ENCODE assay signal across 24 mouse cellular contexts in genomic region chr1:37727186-37727585, GRCm38 (mm10). TPM values are rescaled to one million over a fixed set of nuclear protein-coding genes. Genes with fewer than 3 reads are reported as not detected.
A peak's percentile ranks its signal among the peaks of the same experiment; 100 is the strongest.
DNase-seq lines count a peak whose midpoint lies in the region; ATAC-seq and TF ChIP-seq lines count a peak whose summit lies in the region.
"Had no signal": no experiment of that assay in that cellular context is flagged by ENCODE, and none has a peak within 500 bp of the region (broad histone marks: within the 10 kb centered on the region; RNA-seq: fewer than 3 reads in every experiment).

No protein-coding gene starts in this region.

- dilution Hi-C loops in CH12.LX (cut with MboI; ENCODE audit: extremely low pct_ligation_motif_present, extremely low pct_unique_long_range_greater_than_20kb, low sequenced_read_pairs) = no loop called here

- ATAC-seq in frontal cortex, adult (ENCODE audit: low TSS enrichment) = peak; percentile 32; the same call in 1 of the 2 replicates
- ATAC-seq in granulocyte monocyte progenitor cell, adult 5-6 weeks (replicated peaks; ENCODE audit: poor library complexity, severe bottlenecking) = peak; percentile 20; the same call in 1 of the 2 replicates
- ATAC-seq: hindbrain, embryonic 16.5 days; Patski had no signal

- no peak overlapping the region for H3K9ac ChIP-seq in CH12.LX (ENCODE audit: insufficient read depth, low read depth)
- H3K9ac ChIP-seq: embryonic facial prominence, embryonic 12.5 days; forebrain, embryonic 12.5 days; hindbrain, embryonic 12.5 days had no signal

- H3K27ac ChIP-seq in left cerebral cortex, adult 2 months = peak overlapping the region; percentile 91
- no peak overlapping the region for H3K27ac ChIP-seq in CH12.LX (ENCODE audit: insufficient read depth, low read depth)
- H3K27ac ChIP-seq: embryonic facial prominence, embryonic 12.5 days; forebrain, embryonic 12.5 days; heart, embryonic 10.5 days; hindbrain, embryonic 12.5 days had no signal

- TF ChIP-seq EP300 in CH12.LX (IDR thresholded peaks at IDR 0.05; ENCODE audit: low read length) = no peak

- no peak overlapping the region for H3K4me2 ChIP-seq in CH12.LX (ENCODE audit: insufficient read depth, low read depth, poor library complexity, severe bottlenecking)
- H3K4me2 ChIP-seq: embryonic facial prominence, embryonic 12.5 days; forebrain, embryonic 12.5 days; hindbrain, embryonic 12.5 days had no signal

- in situ Hi-C loops in CH12.LX (cut with MboI; ENCODE audit: low pct_ligation_motif_present, low pct_unique_long_range_greater_than_20kb, low sequenced_read_pairs) = no loop called here

- no peak for TF ChIP-seq POLR2A in CH12.LX (IDR thresholded peaks at IDR 0.05; ENCODE audit: low read depth, low read length)

- no peak for TF ChIP-seq CTCF in left cerebral cortex, adult 2 months (IDR thresholded peaks at IDR 0.05)
- TF ChIP-seq CTCF in CH12.LX (conservative IDR thresholded peaks at IDR 0.05 in 1 of 2, IDR thresholded peaks at IDR 0.05 in 1 of 2; ENCODE audit: low read depth in 2 of 2, low read length in 2 of 2) = no peak

- H3K9me3 ChIP-seq in CH12.LX (replicated peaks; ENCODE audit: low read length) = no peaks in the 10 kb centered on the region
- H3K9me3 ChIP-seq: embryonic facial prominence, embryonic 12.5 days; forebrain, embryonic 12.5 days; heart, embryonic 10.5 days; hindbrain, embryonic 12.5 days had no signal

- no peaks in the 10 kb centered on the region for H3K79me2 ChIP-seq in CH12.LX (replicated peaks; ENCODE audit: control insufficient read depth, extremely low read depth, insufficient read depth, poor library complexity, severe bottlenecking)

- no peak for TF ChIP-seq RAD21 in CH12.LX (IDR thresholded peaks at IDR 0.05; ENCODE audit: low read depth, low read length)

- intact Hi-C loops in left cerebral cortex, adult 2 months (cut with DNase I) = loop anchor here (2.0 kb wide), 1 partner anchor 138 kb away; no protein-coding TSS in a partner anchor

- no peaks in the 10 kb centered on the region for H3K4me1 ChIP-seq in CH12.LX (ENCODE audit: control insufficient read depth in 1 of 2, insufficient read depth in 2 of 2)
- H3K4me1 ChIP-seq: embryonic facial prominence, embryonic 12.5 days; forebrain, embryonic 12.5 days; heart, embryonic 10.5 days; hindbrain, embryonic 12.5 days had no signal

- no peak overlapping the region for H3K4me3 ChIP-seq in left cerebral cortex, adult 2 months
- no peak overlapping the region for H3K4me3 ChIP-seq in CH12.LX (replicated peaks in 1 of 3; ENCODE audit: low read depth in 2 of 3, low read length in 2 of 3, poor library complexity in 1 of 3)
- H3K4me3 ChIP-seq: embryonic facial prominence, embryonic 12.5 days; forebrain, embryonic 12.5 days; heart, embryonic 10.5 days; hindbrain, embryonic 12.5 days had no signal

- no peak for DNase-seq in frontal cortex, postnatal 14 days (ENCODE audit: low spot score in 2 of 2)
- DNase-seq in left cerebral cortex, adult 2 months (ENCODE audit: extremely low spot score in 1 of 2, low spot score in 2 of 2) = no peak
- DNase-seq in left cerebral cortex, adult 8-10 months (ENCODE audit: low spot score in 2 of 2) = no peak
- DNase-seq in CH12.LX (ENCODE audit: extremely low read depth) = no peak
- DNase-seq in c-Kit-positive CD71-positive TER-119-positive erythroid progenitor cells, embryonic 14.5 days (ENCODE audit: low spot score) = no peak
- DNase-seq: adrenal gland, adult 2 months; adrenal gland, postnatal 25 days; cerebellum, adult 11 months; cerebellum, adult 8-10 months; cerebellum, postnatal 14 days; gastrocnemius, postnatal 36 days; heart, adult 18-20 months; heart, postnatal 10 days; heart, postnatal 4 days had no signal

- no peaks in the 10 kb centered on the region for H3K27me3 ChIP-seq in CH12.LX (replicated peaks)
- H3K27me3 ChIP-seq: embryonic facial prominence, embryonic 12.5 days; forebrain, embryonic 12.5 days had no signal

- no peaks in the 10 kb centered on the region for H3K36me3 ChIP-seq in CH12.LX (replicated peaks in 1 of 2; ENCODE audit: control insufficient read depth in 1 of 2, insufficient read depth in 1 of 2, low read length in 1 of 2)
- H3K36me3 ChIP-seq: embryonic facial prominence, embryonic 12.5 days; forebrain, embryonic 12.5 days; heart, embryonic 10.5 days; hindbrain, embryonic 12.5 days had no signal

TF ChIP-seq in CH12.LX, 34 proteins besides CTCF, POLR2A, EP300 and RAD21:
- TF ChIP-seq BHLHE40 (IDR thresholded peaks at IDR 0.05; ENCODE audit: low read depth, low read length) = peak; percentile 41; the same call in 1 of the 2 replicates
- TF ChIP-seq MAZ (IDR thresholded peaks at IDR 0.05; ENCODE audit: low read depth, low read length) = no peak
- TF ChIP-seq CHD1 (IDR thresholded peaks at IDR 0.05; ENCODE audit: low read depth, low read length) = no peak

RNA-seq across cellular contexts. Expression of gene 2010300C02Rik, which starts 7.3 kb away (rescaled TPM):
- total RNA-seq in left cerebral cortex, adult 2 months (2021) = 100 to 1,000 TPM; 282 to 283 TPM
- total RNA-seq in left cerebral cortex, adult 8-10 months (2022) = 100 to 1,000 TPM; 243 to 289 (median 255) TPM
- total RNA-seq in CH12.LX (2012; rRNA removed) = 0.21 and 0.25 TPM in 2 replicates
- total RNA-seq in CH12.LX (2014; rRNA removed) = 0.08 TPM in 1 of 2 replicates, not detected in the other
- polyA plus RNA-seq in CH12.LX (2012; ENCODE audit: insufficient read length, low read depth) = 0.09 and 0.19 TPM in 2 replicates
- total RNA-seq in granulocyte monocyte progenitor cell, adult 5-6 weeks (2014; fragmentation: Nextera tagmentation) = not detected in 2 replicates
- 0.13 TPM in 1 of 2 replicates, not detected in the other for total RNA-seq in granulocyte monocyte progenitor cell, adult 5-6 weeks (2017)
- total RNA-seq: common myeloid progenitor, adult 5-6 weeks had no signal
- polyA plus RNA-seq: C2C12 had no signal

Comparison
In these comparisons a context has a peak if more than half of its experiments do, and no peak if none do; other contexts are left out.
1. RNA of gene 2010300C02Rik, which starts 7.3 kb away (total RNA-seq): 282 to 283 TPM in left cerebral cortex, adult 2 months and 243 to 289 TPM in left cerebral cortex, adult 8-10 months; 0.08 to 0.25 TPM in CH12.LX and 0.13 TPM in granulocyte monocyte progenitor cell, adult 5-6 weeks; every median in the first group is over 100 times any median in the second.